Mouse (Mus musculus) embryonic fibroblast, embryonic 13.5 days (primary cell): ENCODE results near the gene Gm10491.

Source experiments
- CTCF ChIP-seq: IDR thresholded peaks from 2 replicates; pipeline ENCODE4 v1.5.1; 2011; ENCODE audit warnings: mild to moderate bottlenecking, control low read depth, low read length, moderate library complexity, borderline replicate concordance; ENCODE audit not compliant: insufficient read depth
- POLR2A ChIP-seq: IDR thresholded peaks from 2 replicates; pipeline ENCODE4 v1.6.1; 2011; ENCODE audit warnings: low read depth, mild to moderate bottlenecking, control low read depth, low read length, moderate library complexity

DNA sequence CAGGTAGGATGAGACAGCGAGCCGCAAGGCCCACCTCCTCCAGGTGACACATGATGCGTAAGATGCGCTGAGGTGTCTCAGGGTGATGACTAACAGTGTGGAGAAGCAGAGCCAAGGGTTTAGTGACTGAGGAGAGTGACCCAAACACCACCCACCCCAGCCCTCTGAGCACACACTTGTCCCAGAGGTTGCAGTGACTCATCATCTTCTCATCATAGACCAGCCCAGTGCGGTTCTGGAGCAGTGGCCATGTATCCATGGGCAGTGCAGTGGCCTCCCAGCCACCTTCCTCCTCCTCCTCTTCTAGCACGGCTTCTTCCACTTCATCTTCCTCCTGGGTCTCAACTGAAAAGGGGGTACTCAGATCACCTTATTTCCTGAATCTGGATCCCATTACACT, 30.0 kb upstream of the Gm10491 start:
- no peak for TF ChIP-seq POLR2A
- no peak for TF ChIP-seq CTCF
